Mouse (Mus musculus): Measurements from ENCODE around the gene Pde2a. TPM values are rescaled to one million over a fixed set of nuclear protein-coding genes. Genes with fewer than 3 reads are reported as not detected.
A peak's percentile ranks its signal among the peaks of the same experiment; 100 is the strongest.

Gene Pde2a
- total and polyA plus RNA-seq, 2 experiments from 2014 or later: 33.8 to 53.9 TPM

GRCm38 (mm10) chr7:101412796-101413195 is 8.7 kb upstream of the Pde2a start:
- H3K4me1 ChIP-seq (ENCODE audit: insufficient read depth, low read length): peaks cover 12% of the 10 kb centered on the region; the same call in 1 of the 2 replicates
- H3K9ac ChIP-seq (replicated peaks; ENCODE audit: low read length, poor library complexity, severe bottlenecking): no peak overlapping the region
- peak; percentile 100 for TF ChIP-seq CTCF (IDR thresholded peaks at IDR 0.05)
- no peaks in the 10 kb centered on the region for H3K9me3 ChIP-seq (ENCODE audit: low read length)
- no peak overlapping the region for H3K4me2 ChIP-seq (ENCODE audit: low read depth, low read length, poor library complexity, severe bottlenecking)
- ATAC-seq (ENCODE audit: low FRiP score) (peak; percentile 47), DNase-seq (ENCODE audit: low spot score) (peak; percentile 89)
- no peaks in the 10 kb centered on the region for H3K27me3 ChIP-seq (ENCODE audit: insufficient read depth, low read length)
- no peak overlapping the region for H3K27ac ChIP-seq (ENCODE audit: low read depth, low read length)
- no peaks in the 10 kb centered on the region for H3K36me3 ChIP-seq (ENCODE audit: insufficient read depth, low read length)
- H3K4me3 ChIP-seq (ENCODE audit: low read depth, low read length): no peak overlapping the region

- ATAC-seq (ENCODE audit: low FRiP score) (no peak), DNase-seq (ENCODE audit: low spot score) (no peak)
- WGBS: 52% methylated on average over 4 of the region's 4 CpGs
- Histone ChIP-seq H3K4me1 (ENCODE audit: insufficient read depth, low read length) (peaks cover 12% of the 10 kb centered on the region; the same call in 1 of the 2 replicates), H3K27me3 (ENCODE audit: insufficient read depth, low read length) (no peaks in the 10 kb centered on the region), H3K4me2 (ENCODE audit: low read depth, low read length, poor library complexity, severe bottlenecking) (no peak overlapping the region), H3K36me3 (ENCODE audit: insufficient read depth, low read length) (no peaks in the 10 kb centered on the region), H3K27ac (ENCODE audit: low read depth, low read length) (no peak overlapping the region), H3K9me3 (ENCODE audit: low read length) (no peaks in the 10 kb centered on the region), H3K9ac (replicated peaks; ENCODE audit: low read length, poor library complexity, severe bottlenecking) (no peak overlapping the region), H3K4me3 (ENCODE audit: low read depth, low read length) (no peak overlapping the region)
- TF ChIP-seq CTCF (IDR thresholded peaks at IDR 0.05): no peak
These were observed 7.3 kb upstream of the Pde2a start for GRCm38 (mm10) chr7:101414209-101414608.

- no peak for TF ChIP-seq CTCF (IDR thresholded peaks at IDR 0.05)
- H3K9ac ChIP-seq (replicated peaks; ENCODE audit: low read length, poor library complexity, severe bottlenecking): no peak overlapping the region
- H3K27me3 ChIP-seq (ENCODE audit: insufficient read depth, low read length): peaks cover 2% of the 10 kb centered on the region; the same call in 1 of the 2 replicates
- peaks cover 16% of the 10 kb centered on the region; the same call in 1 of the 2 replicates for H3K4me1 ChIP-seq (ENCODE audit: insufficient read depth, low read length)
- H3K27ac ChIP-seq (ENCODE audit: low read depth, low read length): peak overlapping the region; percentile 47; the same call in 1 of the 2 replicates
- H3K4me2 ChIP-seq (ENCODE audit: low read depth, low read length, poor library complexity, severe bottlenecking): no peak overlapping the region
- 31% methylated on average over 6 of the region's 7 CpGs for WGBS
- no peak overlapping the region for H3K4me3 ChIP-seq (ENCODE audit: low read depth, low read length)
- H3K9me3 ChIP-seq (ENCODE audit: low read length): no peaks in the 10 kb centered on the region
- DNase-seq (ENCODE audit: low spot score) (peak; percentile 36), ATAC-seq (ENCODE audit: low FRiP score) (peak; percentile 53)
- H3K36me3 ChIP-seq (ENCODE audit: insufficient read depth, low read length): no peaks in the 10 kb centered on the region
These were observed 6.6 kb upstream of the Pde2a start for GRCm38 (mm10) chr7:101414661-101415511.

- 28% methylated on average over 8 of the region's 8 CpGs for WGBS
- Histone ChIP-seq H3K4me3 (ENCODE audit: low read depth, low read length) (no peak overlapping the region), H3K4me2 (ENCODE audit: low read depth, low read length, poor library complexity, severe bottlenecking) (no peak overlapping the region), H3K36me3 (ENCODE audit: insufficient read depth, low read length) (no peaks in the 10 kb centered on the region), H3K27ac (ENCODE audit: low read depth, low read length) (0 out of 2 replicates have a peak overlapping the region, but pooled peaks have one; percentile 13), H3K27me3 (ENCODE audit: insufficient read depth, low read length) (peaks cover 6% of the 10 kb centered on the region; the same call in 1 of the 2 replicates), H3K9me3 (ENCODE audit: low read length) (no peaks in the 10 kb centered on the region), H3K4me1 (ENCODE audit: insufficient read depth, low read length) (peaks cover 22% of the 10 kb centered on the region; the same call in 1 of the 2 replicates), H3K9ac (replicated peaks; ENCODE audit: low read length, poor library complexity, severe bottlenecking) (no peak overlapping the region)
- DNase-seq (ENCODE audit: low spot score) (no peak), ATAC-seq (ENCODE audit: low FRiP score) (peak; percentile 34)
- TF ChIP-seq CTCF (IDR thresholded peaks at IDR 0.05): no peak
These were observed 5.9 kb upstream of the Pde2a start for GRCm38 (mm10) chr7:101415512-101416100.

- whole genome bisulfite sequencing: 80% methylated on average over 5 of the region's 5 CpGs
- H3K27ac ChIP-seq (ENCODE audit: low read depth, low read length): no peak overlapping the region
- no peak overlapping the region for H3K4me3 ChIP-seq (ENCODE audit: low read depth, low read length)
- no peak for DNase-seq (ENCODE audit: low spot score)
- H3K27me3 ChIP-seq (ENCODE audit: insufficient read depth, low read length): peaks cover 6% of the 10 kb centered on the region; the same call in 1 of the 2 replicates
- TF ChIP-seq CTCF (IDR thresholded peaks at IDR 0.05): no peak
- ATAC-seq (ENCODE audit: low FRiP score): no peak
- peaks cover 23% of the 10 kb centered on the region; the same call in 1 of the 2 replicates for H3K4me1 ChIP-seq (ENCODE audit: insufficient read depth, low read length)
- no peak overlapping the region for H3K4me2 ChIP-seq (ENCODE audit: low read depth, low read length, poor library complexity, severe bottlenecking)
- no peaks in the 10 kb centered on the region for H3K36me3 ChIP-seq (ENCODE audit: insufficient read depth, low read length)
- H3K9me3 ChIP-seq (ENCODE audit: low read length): no peaks in the 10 kb centered on the region
- H3K9ac ChIP-seq (replicated peaks; ENCODE audit: low read length, poor library complexity, severe bottlenecking): no peak overlapping the region
These were observed 5.1 kb upstream of the Pde2a start for GRCm38 (mm10) chr7:101416391-101416790.

Measured in midbrain, postnatal 0 days (tissue).